Mouse (Mus musculus) stomach, postnatal 0 days (tissue): ENCODE results near the gene Syngr2.

Experiments used
- CTCF ChIP-seq: IDR thresholded peaks from 2 replicates; pipeline ENCODE4 v1.5.1; 2016; ENCODE audit warnings: antibody characterized with exemption, low read depth, mild to moderate bottlenecking, moderate library complexity
- EP300 ChIP-seq: optimal IDR thresholded peaks from 2 replicates; pipeline ENCODE3; 2016; ENCODE audit warnings: antibody characterized with exemption

- no peak for TF ChIP-seq CTCF
- no peak for TF ChIP-seq EP300
Observed at GRCm38 (mm10) chr11:117814704-117815366, 5.4 kb downstream of the Syngr2 start.
